Comparison of ENCODE assay signal across 9 mouse cellular contexts in the genomic region with DNA sequence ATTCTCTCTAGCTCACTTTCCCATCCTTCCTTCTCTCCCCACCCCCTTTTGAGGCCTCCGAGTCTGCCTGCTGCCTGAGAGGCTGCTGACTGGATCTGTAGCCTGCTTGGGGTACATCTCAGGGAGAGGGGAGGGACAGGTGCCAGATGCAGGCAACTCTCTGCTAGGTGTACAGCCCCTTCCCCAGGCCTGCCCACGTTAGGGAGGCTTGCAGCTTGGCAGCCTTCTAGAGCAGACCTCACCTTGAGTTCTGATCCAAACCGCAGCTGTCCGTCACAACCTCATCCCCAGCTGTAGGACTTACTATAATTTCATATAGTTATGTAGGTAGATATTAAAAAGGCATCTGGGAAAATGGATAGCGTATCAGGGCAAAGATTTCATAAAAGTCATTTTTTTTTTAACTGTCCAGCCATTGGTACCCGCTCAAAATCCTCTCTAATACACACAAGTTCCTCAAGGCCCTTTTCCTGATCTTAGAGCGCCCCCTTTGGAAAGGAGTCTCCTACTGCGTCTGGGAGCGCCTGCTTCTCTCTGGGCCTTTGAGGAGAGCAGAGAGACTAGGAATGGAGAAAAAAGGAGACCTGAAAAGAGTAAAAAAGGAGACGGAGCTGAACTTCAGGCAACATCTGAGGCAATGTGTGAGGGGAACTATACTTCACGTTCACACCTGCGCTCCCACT.
A peak's percentile ranks its signal among the peaks of the same experiment; 100 is the strongest.
DNase-seq lines count a peak whose midpoint lies in the region; ATAC-seq and TF ChIP-seq lines count a peak whose summit lies in the region.
"Had no signal": no experiment of that assay in that cellular context is flagged by ENCODE, and none has a peak within 500 bp of the region (broad histone marks: within the 10 kb centered on the region; RNA-seq: fewer than 3 reads in every experiment).

No protein-coding gene starts in this region.

- WGBS in intestine, embryonic 14.5 days = 35% methylated on average over 12 of the region's 12 CpGs
- 39% methylated on average over 12 of the region's 12 CpGs for WGBS in intestine, embryonic 15.5 days
- WGBS in neural tube, embryonic 14.5 days = 42% methylated on average over 12 of the region's 12 CpGs

- no peak overlapping the region for H3K9ac ChIP-seq in intestine, embryonic 14.5 days (ENCODE audit: low read length)
- no peak overlapping the region for H3K9ac ChIP-seq in intestine, embryonic 15.5 days
- no peak overlapping the region for H3K9ac ChIP-seq in neural tube, embryonic 14.5 days (replicated peaks; ENCODE audit: low read depth, low read length)
- H3K9ac ChIP-seq: lung, embryonic 15.5 days had no signal

- H3K27ac ChIP-seq in intestine, embryonic 14.5 days (ENCODE audit: low read depth) = no peak overlapping the region
- H3K27ac ChIP-seq in intestine, embryonic 15.5 days = no peak overlapping the region
- H3K27ac ChIP-seq in left cerebral cortex, adult 2 months = no peak overlapping the region
- H3K27ac ChIP-seq in neural tube, embryonic 14.5 days (ENCODE audit: low read depth, low read length) = no peak overlapping the region
- H3K27ac ChIP-seq: lung, embryonic 15.5 days had no signal

- no peaks in the 10 kb centered on the region for H3K9me3 ChIP-seq in intestine, embryonic 14.5 days (ENCODE audit: control insufficient read depth, low read length)
- H3K9me3 ChIP-seq in intestine, embryonic 15.5 days = no peaks in the 10 kb centered on the region
- no peaks in the 10 kb centered on the region for H3K9me3 ChIP-seq in neural tube, embryonic 14.5 days (ENCODE audit: control insufficient read depth, low read length)
- H3K9me3 ChIP-seq: lung, embryonic 15.5 days had no signal

- H3K4me3 ChIP-seq in intestine, embryonic 14.5 days (ENCODE audit: low read depth, low read length) = no peak overlapping the region
- no peak overlapping the region for H3K4me3 ChIP-seq in intestine, embryonic 15.5 days (replicated peaks)
- H3K4me3 ChIP-seq in left cerebral cortex, adult 2 months = no peak overlapping the region
- no peak overlapping the region for H3K4me3 ChIP-seq in neural tube, embryonic 14.5 days (ENCODE audit: low read depth, low read length)
- H3K4me3 ChIP-seq: lung, embryonic 15.5 days had no signal

- no peaks in the 10 kb centered on the region for H3K4me1 ChIP-seq in intestine, embryonic 14.5 days (replicated peaks; ENCODE audit: control insufficient read depth, insufficient read depth, low read length)
- H3K4me1 ChIP-seq in intestine, embryonic 15.5 days (replicated peaks) = no peaks in the 10 kb centered on the region
- H3K4me1 ChIP-seq in neural tube, embryonic 14.5 days (ENCODE audit: control insufficient read depth, insufficient read depth, low read length) = no peaks in the 10 kb centered on the region
- H3K4me1 ChIP-seq: lung, embryonic 15.5 days had no signal

- intact Hi-C loops in gastrocnemius, postnatal 14 days (cut with DNase I; ENCODE audit: low total_unique reads) = loop anchor here (10.0 kb wide), 1 partner anchor 83 kb away; no protein-coding TSS in a partner anchor
- intact Hi-C loops in left cerebral cortex, adult 2 months (cut with DNase I) = loop anchor here (1.0 to 10.0 kb wide), 3 partner anchors 82 to 1521 kb away; partner anchors contain the start of gene Cadm1

- peak; percentile 83 for TF ChIP-seq CTCF in left cerebral cortex, adult 2 months (IDR thresholded peaks at IDR 0.05)

- H3K4me2 ChIP-seq in intestine, embryonic 14.5 days (ENCODE audit: low read length) = no peak overlapping the region
- H3K4me2 ChIP-seq in intestine, embryonic 15.5 days (replicated peaks) = no peak overlapping the region
- no peak overlapping the region for H3K4me2 ChIP-seq in neural tube, embryonic 14.5 days (ENCODE audit: low read depth, low read length)
- H3K4me2 ChIP-seq: lung, embryonic 15.5 days had no signal

- no peak for ATAC-seq in intestine, embryonic 14.5 days (replicated peaks; ENCODE audit: low FRiP score, low TSS enrichment, low read depth)
- ATAC-seq in intestine, embryonic 15.5 days = no peak
- peak; percentile 58; the same call in 1 of the 2 replicates for ATAC-seq in neural tube, embryonic 14.5 days (ENCODE audit: low read depth)
- no peak for ATAC-seq in activated CD4-positive, CD25-positive, alpha-beta regulatory T cell, adult 4 months

- H3K36me3 ChIP-seq in intestine, embryonic 14.5 days (ENCODE audit: control insufficient read depth, insufficient read depth, low read length) = no peaks in the 10 kb centered on the region
- H3K36me3 ChIP-seq in intestine, embryonic 15.5 days = no peaks in the 10 kb centered on the region
- no peaks in the 10 kb centered on the region for H3K36me3 ChIP-seq in neural tube, embryonic 14.5 days (ENCODE audit: control insufficient read depth, insufficient read depth, low read length)
- H3K36me3 ChIP-seq: lung, embryonic 15.5 days had no signal

- peak; percentile 74 for DNase-seq in intestine, embryonic 14.5 days (ENCODE audit: low spot score)
- DNase-seq in Muller cell, postnatal 12 days (ENCODE audit: inconsistent ontology term) = peak; percentile 46
- peak; percentile 18 for DNase-seq in cerebellum, adult 9-11 months
- peak; percentile 26 for DNase-seq in gastrocnemius, postnatal 14 days
- DNase-seq in left cerebral cortex, adult 2 months (ENCODE audit: extremely low spot score in 1 of 2, low spot score in 2 of 2) = peak; percentile 63 to 78

- no peaks in the 10 kb centered on the region for H3K27me3 ChIP-seq in intestine, embryonic 14.5 days (replicated peaks; ENCODE audit: control insufficient read depth, insufficient read depth, low read length)
- H3K27me3 ChIP-seq in intestine, embryonic 15.5 days (replicated peaks) = peaks cover 2% of the 10 kb centered on the region; the same call in 1 of the 2 replicates
- no peaks in the 10 kb centered on the region for H3K27me3 ChIP-seq in neural tube, embryonic 14.5 days (ENCODE audit: control insufficient read depth, insufficient read depth, low read length)

Comparison
In these comparisons a context has a peak if more than half of its experiments do, and no peak if none do; other contexts are left out.
1. DNase-seq: peak in every context shown above with its lines; median percentile 74 in intestine, embryonic 14.5 days; 70 in left cerebral cortex, adult 2 months; 46 in Muller cell, postnatal 12 days; 26 in gastrocnemius, postnatal 14 days; 18 in cerebellum, adult 9-11 months.